Mouse (Mus musculus): ENCODE results near the gene Stk24.

- TF ChIP-seq CTCF (IDR thresholded peaks at IDR 0.05; ENCODE audit: low read depth) (no peak), EP300 (optimal IDR thresholded peaks at IDR 0.05) (no peak)
Observed at GRCm38 (mm10) chr14:121365390-121365789, 14.4 kb downstream of the Stk24 start.

Measured in stomach, postnatal 0 days (tissue).